Mouse (Mus musculus) MEL (cell line): ENCODE results near the gene Car6. TPM values are rescaled to one million over a fixed set of nuclear protein-coding genes. Genes with fewer than 3 reads are reported as not detected.
A peak's percentile ranks its signal among the peaks of the same experiment; 100 is the strongest.

Experiments used
- DNase-seq: peaks from one replicate; pipeline ENCODE4 v3.0.0; 2011; ENCODE audit warnings: low read depth, low spot score
- H3K27ac ChIP-seq: 2 replicates; pipeline ENCODE4 v1.5.1; 2012; ENCODE audit warnings: low read depth, mild to moderate bottlenecking, control low read depth, low read length, moderate library complexity; ENCODE audit not compliant: control insufficient read depth
- H3K27me3 ChIP-seq, 2 experiments: fragments of 150-350 bp in 1 of 2; sonication (generic) in 1 of 2; 2 replicates each; pipeline ENCODE4 v1.6.1; 2012; ENCODE audit warnings: low read length in 2 of 2, mild to moderate bottlenecking in 2 of 2, improper control_type of control experiment in 1 of 2, moderate library complexity in 1 of 2; ENCODE audit not compliant: insufficient read depth in 2 of 2, control insufficient read depth in 1 of 2
- H3K36me3 ChIP-seq, 2 experiments: 2 replicates each; pipeline ENCODE4 v1.6.1; 2012 to 2014; ENCODE audit warnings: low read length in 2 of 2, improper control_type of control experiment in 1 of 2, inconsistent platforms in 1 of 2, mild to moderate bottlenecking in 1 of 2; ENCODE audit not compliant: insufficient read depth in 2 of 2, control insufficient read depth in 1 of 2
- H3K4me1 ChIP-seq, 2 experiments: fragments of 150-350 bp in 1 of 2; sonication (generic) in 1 of 2; 2 replicates each; pipeline ENCODE4 v1.6.1; 2012; ENCODE audit warnings: low read length in 2 of 2, improper control_type of control experiment in 1 of 2, mild to moderate bottlenecking in 1 of 2; ENCODE audit not compliant: insufficient read depth in 2 of 2, control insufficient read depth in 1 of 2
- H3K4me3 ChIP-seq, 2 experiments: fragments of 150-350 bp in 1 of 2; sonication (generic) in 1 of 2; 2 replicates each; pipeline ENCODE4 v1.5.1; 2012; ENCODE audit warnings: low read depth in 2 of 2, low read length in 2 of 2, mild to moderate bottlenecking in 2 of 2, moderate library complexity in 2 of 2, control low read depth in 1 of 2, improper control_type of control experiment in 1 of 2; ENCODE audit not compliant: control insufficient read depth in 1 of 2, insufficient read depth in 1 of 2
- H3K79me2 ChIP-seq: 2 replicates; pipeline ENCODE4 v1.6.1; 2012; ENCODE audit warnings: mild to moderate bottlenecking, low read length, moderate library complexity; ENCODE audit not compliant: control insufficient read depth, poor library complexity, insufficient read depth
- H3K9ac ChIP-seq: 2 replicates; pipeline ENCODE4 v1.6.1; 2012; ENCODE audit warnings: low read depth, mild to moderate bottlenecking, control low read depth, low read length, moderate library complexity; ENCODE audit not compliant: control insufficient read depth, poor library complexity, severe bottlenecking
- H3K9me3 ChIP-seq: fragments of 150-350 bp; sonication (generic); replicated peaks from 2 replicates; pipeline ENCODE4 v1.6.1; 2012; ENCODE audit warnings: mild to moderate bottlenecking, low read length, improper control_type of control experiment, moderate library complexity; ENCODE audit not compliant: insufficient read depth
- CHD2 ChIP-seq: IDR thresholded peaks from 2 replicates; pipeline ENCODE4 v1.6.1; 2011; ENCODE audit warnings: low read length, improper control_type of control experiment
- CTCF ChIP-seq, 3 experiments: IDR thresholded peaks in 2 of 3; conservative IDR thresholded peaks in 1 of 3; 2 replicates each; pipeline ENCODE4 v1.5.1; 2011 to 2012; ENCODE audit warnings: low read length in 3 of 3, low read depth in 2 of 3, mild to moderate bottlenecking in 2 of 3, improper control_type of control experiment in 1 of 3, inconsistent platforms in 1 of 3, mixed read lengths in 1 of 3, moderate library complexity in 1 of 3; ENCODE audit not compliant: control insufficient read depth in 1 of 3, insufficient read depth in 1 of 3, poor library complexity in 1 of 3, severe bottlenecking in 1 of 3
- EP300 ChIP-seq, 2 experiments: IDR thresholded peaks; 2 replicates each; pipeline ENCODE4 v1.6.1; 2011; ENCODE audit warnings: improper control_type of control experiment in 2 of 2, low read length in 2 of 2, low read depth in 1 of 2, mild to moderate bottlenecking in 1 of 2
- ETS1 ChIP-seq: IDR thresholded peaks from 2 replicates; pipeline ENCODE4 v1.6.1; 2012; ENCODE audit warnings: low read depth, mild to moderate bottlenecking, inconsistent platforms, low read length, improper control_type of control experiment, moderate library complexity
- GATA1 ChIP-seq: IDR thresholded peaks from 2 replicates; pipeline ENCODE4 v1.6.1; 2011; ENCODE audit warnings: low read depth, low read length, improper control_type of control experiment
- HCFC1 ChIP-seq: IDR thresholded peaks from 2 replicates; pipeline ENCODE4 v1.6.1; 2012; ENCODE audit warnings: low read depth, mild to moderate bottlenecking, inconsistent platforms, low read length, improper control_type of control experiment, moderate library complexity
- JUND ChIP-seq: IDR thresholded peaks from 2 replicates; pipeline ENCODE4 v1.6.1; 2011; ENCODE audit warnings: low read depth, mild to moderate bottlenecking, improper control_type of control experiment, low read length
- KAT2A ChIP-seq: conservative IDR thresholded peaks from 2 replicates; pipeline ENCODE4 v1.6.1; 2012; ENCODE audit warnings: low read depth, low read length, improper control_type of control experiment, inconsistent platforms
- MAZ ChIP-seq: IDR thresholded peaks from 2 replicates; pipeline ENCODE4 v1.6.1; 2012; ENCODE audit warnings: low read depth, mild to moderate bottlenecking, inconsistent platforms, low read length, improper control_type of control experiment
- MEF2A ChIP-seq: IDR thresholded peaks from 2 replicates; pipeline ENCODE4 v1.6.1; 2014; ENCODE audit warnings: low read depth, mild to moderate bottlenecking, inconsistent platforms, low read length, improper control_type of control experiment; ENCODE audit not compliant: poor library complexity, insufficient replicate concordance, severe bottlenecking; ENCODE audit errors: extremely low read depth
- POLR2A ChIP-seq, 2 experiments: IDR thresholded peaks; 2 replicates each; pipeline ENCODE4 v1.6.1; 2011 to 2012; ENCODE audit warnings: low read length in 2 of 2, mild to moderate bottlenecking in 2 of 2, control low read depth in 1 of 2, improper control_type of control experiment in 1 of 2, low read depth in 1 of 2, moderate library complexity in 1 of 2; ENCODE audit not compliant: control insufficient read depth in 1 of 2, insufficient read depth in 1 of 2, poor library complexity in 1 of 2
- RCOR1 ChIP-seq: IDR thresholded peaks from 2 replicates; pipeline ENCODE4 v1.6.1; 2012; ENCODE audit warnings: low read depth, mild to moderate bottlenecking, inconsistent platforms, low read length, improper control_type of control experiment
- SIN3A ChIP-seq: IDR thresholded peaks from 2 replicates; pipeline ENCODE4 v1.6.1; 2012; ENCODE audit warnings: low read length, improper control_type of control experiment, inconsistent platforms
- SMC3 ChIP-seq: IDR thresholded peaks from 2 replicates; pipeline ENCODE4 v1.6.1; 2011; ENCODE audit warnings: low read depth, low read length, improper control_type of control experiment
- USF1 ChIP-seq: IDR thresholded peaks from 2 replicates; pipeline ENCODE4 v1.6.1; 2014; ENCODE audit warnings: low read depth, mild to moderate bottlenecking, inconsistent platforms, low read length, improper control_type of control experiment, moderate library complexity
- ZC3H11A ChIP-seq: IDR thresholded peaks from 2 replicates; pipeline ENCODE4 v1.6.1; 2012; ENCODE audit warnings: low read depth, mild to moderate bottlenecking, inconsistent platforms, low read length, improper control_type of control experiment
- ZKSCAN1 ChIP-seq: IDR thresholded peaks from 2 replicates; pipeline ENCODE4 v1.6.1; 2012; ENCODE audit warnings: low read depth, mild to moderate bottlenecking, inconsistent platforms, low read length, improper control_type of control experiment, moderate library complexity
- polyA plus RNA-seq, 2 experiments: library from polyadenylated mRNA; stranded (reverse) in 1 of 2; unstranded in 1 of 2; fragments of >175 nt in 1 of 2; fragments of >200 nt in 1 of 2; gene quantifications; 2 replicates each; pipeline versions ENCODE4 v1.2.1 to v1.2.4; 2012; ENCODE audit warnings: low replicate concordance in 2 of 2, low read depth in 1 of 2; ENCODE audit not compliant: insufficient read length in 2 of 2, insufficient read depth in 1 of 2, missing spikeins in 1 of 2
- total RNA-seq: library from RNA; depleted of rRNA; stranded (reverse); fragments of 300-350 nt; gene quantifications from 2 replicates; pipeline ENCODE4 v1.2.3, GENCODE M21; 2012

Car6 gene
- total and polyA plus RNA-seq, 3 experiments: 0.19 TPM; not detected in 2

GRCm38 (mm10) chr4:150248009-150248408, 46.9 kb upstream of the Car6 start (continued):
- TF ChIP-seq POLR2A (IDR thresholded peaks at IDR 0.05; ENCODE audit: control insufficient read depth in 1 of 2, insufficient read depth in 1 of 2, low read depth in 1 of 2, low read length in 2 of 2, poor library complexity in 1 of 2): no peak; a peak in 1 of 4 replicates
- no peak for TF ChIP-seq JUND
- TF ChIP-seq MEF2A: no peak
- peak; percentile 27; the same call in 1 of the 2 replicates for TF ChIP-seq ZC3H11A
- no peak for TF ChIP-seq CHD2
- no peak for TF ChIP-seq SIN3A
- no peak for TF ChIP-seq EP300 (IDR thresholded peaks at IDR 0.05; ENCODE audit: low read depth in 1 of 2, low read length in 2 of 2)
- TF ChIP-seq, all 39 proteins: peak for 6

DNA sequence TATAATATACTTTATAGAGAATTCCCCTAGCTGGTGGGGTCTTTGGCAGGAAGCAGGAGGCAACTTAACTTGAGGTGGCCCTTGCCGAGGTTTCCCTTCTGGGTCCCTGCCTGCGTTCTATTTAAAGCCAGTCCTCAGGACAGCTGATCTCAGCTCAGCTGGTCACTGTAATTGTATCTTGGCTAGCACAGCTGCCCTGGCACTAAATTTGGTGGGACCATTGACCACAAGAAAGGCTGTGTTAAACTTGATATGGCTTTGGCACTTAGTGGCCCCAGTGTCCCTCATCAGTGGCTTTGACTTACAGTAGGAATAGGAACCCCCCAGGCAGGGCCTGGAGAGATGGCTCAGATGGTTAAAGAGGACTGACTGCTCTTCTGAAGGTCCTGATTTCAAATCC, 44.7 kb upstream of the Car6 start:
- 0 out of 4 replicates have a peak, but pooled peaks cover 0 to 6% of the 10 kb centered on the region in 2 experiments for H3K4me1 ChIP-seq

GRCm38 (mm10) chr4:150242745-150243144, 41.6 kb upstream of the Car6 start:
- Histone ChIP-seq H3K4me3 (no peak overlapping the region), H3K9me3 (no peaks in the 10 kb centered on the region), H3K36me3 (peaks cover 29 to 30% of the 10 kb centered on the region in 2 experiments), H3K4me1 (peaks cover 1 to 26% of the 10 kb centered on the region in 2 experiments; a peak in 3 of 4 replicates), H3K27ac (no peak overlapping the region), H3K27me3 (no peaks in the 10 kb centered on the region), H3K79me2 (peaks cover 39% of the 10 kb centered on the region), H3K9ac (no peak overlapping the region)
- TF ChIP-seq USF1 (no peak), MAZ (no peak), HCFC1 (no peak)
- no peak for DNase-seq

More for the DNA sequence above, 44.7 kb upstream of the Car6 start:
- Histone ChIP-seq H3K9me3 (no peaks in the 10 kb centered on the region), H3K27me3 (no peaks in the 10 kb centered on the region), H3K9ac (no peak overlapping the region), H3K4me3 (no peak overlapping the region), H3K79me2 (peaks cover 14% of the 10 kb centered on the region), H3K27ac (no peak overlapping the region), H3K36me3 (peaks cover 7 to 33% of the 10 kb centered on the region in 2 experiments)
- TF ChIP-seq ZC3H11A (no peak), KAT2A (no peak), GATA1 (no peak), ZKSCAN1 (no peak), HCFC1 (no peak), SMC3 (no peak), RCOR1 (no peak), CTCF (IDR thresholded peaks at IDR 0.05 in 2 of 3, conservative IDR thresholded peaks at IDR 0.05 in 1 of 3; ENCODE audit: control insufficient read depth in 1 of 3, insufficient read depth in 1 of 3, low read depth in 2 of 3, low read length in 3 of 3, poor library complexity in 1 of 3, severe bottlenecking in 1 of 3) (no peak), ETS1 (no peak), POLR2A (IDR thresholded peaks at IDR 0.05; ENCODE audit: control insufficient read depth in 1 of 2, insufficient read depth in 1 of 2, low read depth in 1 of 2, low read length in 2 of 2, poor library complexity in 1 of 2) (no peak)
- no peak for DNase-seq
